Mouse (Mus musculus) cerebral cortex, adult 2 months (tissue): ENCODE measurements around the gene Rngtt.

Experiments used
- WGBS: fragments of 180-500 bp; shearing (Covaris S2); methylation state at CpG from one replicate; pipeline ENCODE4 v1.1.7; 2018; 5-methylcytosine and 5-hydroxymethylcytosine counted together

Rngtt gene

DNA sequence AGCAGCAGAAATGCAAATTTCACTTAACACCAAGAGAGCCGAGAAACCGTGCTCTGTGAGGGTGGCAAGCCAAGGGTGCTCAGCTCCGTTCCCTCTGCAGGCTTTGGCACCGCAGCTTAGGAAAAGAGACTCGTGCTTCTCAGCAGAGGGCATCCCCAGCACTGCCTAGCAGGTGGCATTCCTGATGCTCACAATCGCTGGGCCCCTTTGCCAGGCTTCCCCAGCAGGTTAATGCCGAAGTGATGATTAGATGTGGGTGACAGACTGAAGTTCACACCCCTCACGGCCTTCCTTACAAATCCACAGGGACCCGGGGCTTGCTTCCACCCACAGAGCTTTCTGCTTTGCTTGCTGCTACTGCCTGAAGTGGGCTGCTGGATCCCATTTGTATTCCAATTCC lies 216.6 kb downstream of the Rngtt start:
- 18% methylated on average over 9 of the region's 9 CpGs for WGBS

GRCm38 (mm10) chr4:33532596-33532995 lies 222.5 kb downstream of the Rngtt start:
- WGBS, result 80% methylated on average over 8 of the region's 8 CpGs

DNA sequence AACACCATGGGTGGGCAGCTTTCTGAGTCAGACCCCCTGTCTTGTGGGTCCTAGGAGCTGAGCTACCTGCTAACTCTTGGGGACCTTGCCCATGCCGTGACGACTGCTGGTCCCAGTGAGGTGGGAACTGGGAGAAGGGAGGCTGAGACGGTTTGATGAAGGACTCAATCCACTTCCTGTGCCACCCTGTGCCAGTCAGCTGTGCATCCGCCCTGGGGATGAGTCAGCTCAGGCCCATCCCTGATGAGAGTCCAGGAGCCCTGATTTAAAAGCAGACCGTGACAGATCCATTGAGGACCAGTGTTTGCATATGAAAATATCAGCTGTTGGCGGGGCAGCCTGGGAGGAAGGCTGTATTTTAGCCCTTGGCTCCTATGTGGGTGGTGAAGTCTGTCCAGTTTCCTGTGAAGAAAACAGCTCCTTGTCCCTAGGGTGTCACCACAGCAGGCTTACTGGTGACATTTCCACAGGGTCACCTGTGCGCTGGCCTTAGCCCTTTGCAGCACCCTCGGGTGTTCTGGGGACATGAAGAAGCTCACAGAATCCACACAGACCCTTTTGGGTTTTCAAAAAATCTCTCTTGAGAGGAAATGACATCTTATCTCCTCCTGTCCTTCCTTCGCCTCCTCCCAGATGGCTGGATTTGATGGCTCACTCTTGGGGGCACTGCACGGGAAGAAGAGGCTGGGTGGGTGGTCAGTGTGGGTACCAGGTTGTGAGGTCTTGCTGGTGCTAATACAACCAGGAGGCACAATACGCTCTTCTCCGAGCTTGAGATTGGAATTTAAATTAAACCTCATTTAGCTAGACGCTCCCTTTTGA lies 234.9 kb downstream of the Rngtt start:
- 72% methylated on average over 13 of the region's 13 CpGs for WGBS

GRCm38 (mm10) chr4:33545577-33545879 lies 235.4 kb downstream of the Rngtt start:
- 41% methylated on average over 6 of the region's 6 CpGs for WGBS

GRCm38 (mm10) chr4:33546278-33546677 lies 236.2 kb downstream of the Rngtt start:
- 94% methylated on average over 11 of the region's 11 CpGs for WGBS

GRCm38 (mm10) chr4:33547315-33547929 lies 237.3 kb downstream of the Rngtt start:
- WGBS, result 90% methylated on average over 8 of the region's 8 CpGs

- WGBS, result 56% methylated on average over 5 of the region's 5 CpGs
Measured at GRCm38 (mm10) chr4:33549606-33550005, 239.5 kb downstream of the Rngtt start.
